Mouse (Mus musculus) lung, adult 2 months (tissue): ENCODE results near the gene Sytl1.

Experiments used
- CTCF ChIP-seq: fragments of 200-500 bp; IDR thresholded peaks from 2 replicates; pipeline ENCODE4 v1.5.1; 2011; ENCODE audit warnings: mild to moderate bottlenecking, low read length, control low read depth; ENCODE audit not compliant: insufficient read depth
- POLR2A ChIP-seq: fragments of 200-500 bp; IDR thresholded peaks from 2 replicates; pipeline ENCODE4 v1.6.1; 2011; ENCODE audit warnings: low read depth, mild to moderate bottlenecking, control low read depth, low read length, borderline replicate concordance; ENCODE audit errors: extremely low read depth

DNA sequence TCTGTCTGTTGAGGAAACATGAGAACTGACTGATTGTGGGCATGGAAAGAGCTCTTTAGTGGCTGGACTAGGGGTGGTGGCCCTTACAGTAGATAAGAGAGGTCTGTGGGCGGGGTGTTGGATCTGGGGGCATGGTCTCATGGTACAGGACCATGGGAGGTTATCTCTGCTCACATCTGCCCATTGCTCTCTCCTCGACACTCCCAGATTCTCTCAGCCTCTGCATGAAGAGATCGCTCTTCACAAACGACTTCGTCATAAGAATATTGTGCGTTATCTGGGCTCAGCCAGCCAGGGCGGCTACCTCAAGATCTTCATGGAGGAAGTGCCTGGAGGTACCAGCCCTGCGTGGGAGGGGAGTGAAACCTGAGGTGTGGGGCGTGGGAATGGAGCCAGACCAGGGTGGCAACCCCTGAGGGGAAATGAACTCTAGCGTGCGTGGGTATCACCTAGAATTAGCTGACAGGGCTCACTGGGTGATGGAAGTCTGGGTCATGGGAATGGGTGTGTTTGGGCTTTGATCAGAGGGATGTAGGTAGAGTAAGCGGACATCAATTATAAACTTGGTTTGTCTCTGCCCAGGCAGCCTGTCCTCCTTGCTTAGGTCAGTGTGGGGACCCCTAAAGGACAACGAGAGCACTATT is 15.0 kb downstream of the Sytl1 start:
- TF ChIP-seq CTCF (no peak), POLR2A (no peak)
